Mouse (Mus musculus): ENCODE data around the gene Vmn2r34. TPM values are rescaled to one million over a fixed set of nuclear protein-coding genes. Genes with fewer than 3 reads are reported as not detected.
"Not testable (repeated sequence)": the region's sequence is repeated elsewhere in the genome, so short reads cannot be mapped to it uniquely, and the experiment has no call there.

Vmn2r34 gene
- total RNA-seq (2015; ENCODE audit: low replicate concordance): not detected in 2 replicates
- not detected in 2 replicates for total RNA-seq (2017; ENCODE audit: low replicate concordance)

DNA sequence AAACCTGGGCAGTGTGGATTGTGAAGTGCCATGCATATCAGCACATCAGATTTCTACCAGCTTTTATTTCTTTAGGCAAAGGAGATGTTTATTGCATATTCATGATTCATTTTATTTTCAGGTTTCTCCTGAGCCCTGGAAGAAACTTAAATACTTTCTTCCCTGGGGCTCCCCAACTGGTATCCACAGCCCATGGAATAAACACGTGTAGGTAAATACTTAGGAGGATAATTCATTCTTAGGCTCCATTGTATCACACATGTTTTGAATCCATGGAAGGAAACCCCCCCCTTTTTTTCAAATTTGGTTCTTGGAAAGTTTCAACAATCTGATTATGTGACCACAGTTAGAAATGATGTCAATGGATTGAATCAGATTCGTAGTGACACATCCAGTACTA, at the start of gene Vmn2r34:
Gene Vmn2r34, minus strand, starts transcription at position 101 of the 400 bp plus-strand sequence.
- not testable (repeated sequence) for ATAC-seq (replicated peaks; ENCODE audit: low FRiP score, poor library complexity, severe bottlenecking)

DNA sequence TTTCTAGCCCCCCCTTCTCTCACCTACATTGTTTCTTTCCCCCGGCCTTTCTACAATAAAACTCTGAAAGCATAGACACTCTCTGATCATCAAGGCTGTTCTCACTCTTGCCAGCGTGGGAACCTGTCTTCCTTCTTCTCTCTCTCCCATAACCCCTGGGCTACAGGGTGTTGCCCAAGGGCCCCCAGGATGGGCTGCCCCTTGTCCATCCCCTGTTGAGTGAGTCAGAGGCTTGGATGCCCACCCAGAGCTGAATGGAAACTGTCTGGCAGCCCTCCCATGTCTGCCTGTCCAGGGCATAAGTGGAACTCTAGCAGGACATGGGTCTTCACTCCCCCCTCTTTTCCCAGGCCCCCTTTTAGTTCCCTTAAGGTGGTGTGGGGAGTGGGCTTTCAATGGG, 15.3 kb downstream of the Vmn2r34 start:
- ATAC-seq (replicated peaks; ENCODE audit: low FRiP score, poor library complexity, severe bottlenecking): not testable (repeated sequence)

Other genes with a start within 250 kb of the Vmn2r34 start
- gene Vmn2r32, start 209.5 kb downstream of the Vmn2r34 start, total RNA-seq (2015; ENCODE audit: low replicate concordance): not detected in 2 replicates
- gene Vmn2r32, start 209.5 kb downstream of the Vmn2r34 start, total RNA-seq (2017; ENCODE audit: low replicate concordance): not detected in 2 replicates
- gene Vmn2r33, start 122.7 kb downstream of the Vmn2r34 start, total RNA-seq (2015; ENCODE audit: low replicate concordance): not detected in 2 replicates
- not detected in 2 replicates for gene Vmn2r33, start 122.7 kb downstream of the Vmn2r34 start, total RNA-seq (2017; ENCODE audit: low replicate concordance)
- not detected in 2 replicates for gene Vmn2r35, start 130.4 kb upstream of the Vmn2r34 start, total RNA-seq (2015; ENCODE audit: low replicate concordance)
- gene Vmn2r35, start 130.4 kb upstream of the Vmn2r34 start, total RNA-seq (2017; ENCODE audit: low replicate concordance): not detected in 2 replicates
- gene Vmn2r36, start 213.0 kb upstream of the Vmn2r34 start, total RNA-seq (2015; ENCODE audit: low replicate concordance): not detected in 2 replicates
- not detected in 2 replicates for gene Vmn2r36, start 213.0 kb upstream of the Vmn2r34 start, total RNA-seq (2017; ENCODE audit: low replicate concordance)